Mouse (Mus musculus): Measurements from ENCODE around the gene Dennd2c.

Gene Dennd2c

DNA sequence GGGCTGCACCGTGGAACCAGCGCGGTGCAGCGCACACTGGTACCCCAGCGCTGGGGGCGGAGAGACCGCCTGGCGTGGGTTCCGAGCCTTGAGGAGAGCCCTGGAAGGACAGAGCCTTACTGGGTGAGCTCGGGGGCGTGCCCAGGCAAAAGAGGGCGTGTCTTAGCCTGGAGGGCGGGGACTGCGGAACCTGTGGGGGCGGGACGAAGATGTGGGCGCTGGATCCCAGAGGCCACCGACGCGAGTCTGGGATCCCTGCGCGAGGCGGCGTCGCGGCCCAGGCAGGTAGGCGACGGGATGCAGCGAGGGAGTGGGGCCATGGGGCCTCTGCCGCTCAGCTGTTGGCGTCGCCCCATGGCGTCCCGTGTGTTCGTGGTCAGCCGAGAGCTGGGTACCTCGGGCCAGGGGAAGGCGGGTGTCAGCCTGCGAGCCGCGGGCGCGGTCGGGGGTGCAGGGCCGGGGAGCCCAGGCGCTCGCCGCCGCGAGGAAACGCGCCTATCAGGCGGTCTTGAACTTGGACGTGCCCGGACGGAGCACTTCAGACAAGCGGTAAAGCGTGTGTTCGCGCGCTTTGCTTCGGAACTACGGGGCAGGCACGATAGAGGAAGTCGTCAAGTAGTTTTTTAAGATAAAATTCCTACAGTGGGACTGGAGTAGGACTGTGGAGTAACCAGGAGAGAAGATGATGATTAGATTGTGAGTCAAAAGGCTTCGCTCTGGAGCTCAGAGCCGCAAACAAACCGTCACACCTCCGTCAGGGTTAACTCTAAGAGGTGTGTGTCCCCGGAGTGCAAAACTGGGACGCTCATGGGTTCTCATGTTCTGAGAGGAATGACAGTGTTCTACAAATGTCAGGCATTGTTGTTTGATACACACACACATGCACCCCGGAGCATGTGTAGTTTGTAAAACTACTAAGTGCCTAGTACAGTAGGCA is at the start of gene Dennd2c:
Dennd2c (plus strand) TSS at position 151 of the 937 bp plus-strand sequence.
- DNase-seq (ENCODE audit: low spot score): peak; percentile 91

DNA sequence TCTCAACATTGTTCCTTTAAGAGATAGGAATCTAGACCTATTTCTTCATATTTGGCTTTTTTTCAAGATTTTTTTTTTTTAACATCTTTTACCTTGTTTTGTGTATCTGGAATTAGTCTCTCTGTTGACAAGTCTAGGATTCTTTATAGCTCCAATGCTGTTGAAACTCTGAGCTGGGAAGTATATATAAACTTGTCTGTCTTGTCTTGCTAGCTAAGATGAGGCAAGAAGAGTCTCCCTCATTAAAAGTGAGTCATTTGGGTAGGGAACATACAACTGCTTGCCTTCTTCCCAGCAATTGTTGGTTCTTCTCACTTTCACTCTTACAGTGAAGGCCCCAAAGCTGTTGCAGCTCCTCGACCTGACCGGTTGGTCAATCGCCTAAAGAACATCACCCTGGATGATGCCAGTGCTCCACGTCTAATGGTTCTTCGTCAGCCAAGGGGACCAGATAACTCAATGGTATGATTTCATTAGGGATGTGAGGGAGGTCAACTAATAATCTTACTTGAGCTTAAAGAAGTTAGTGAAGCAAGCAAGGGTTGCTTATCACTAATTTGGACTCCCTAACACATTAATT is 46.3 kb upstream of the Dennd2c start:
- no peak for DNase-seq (ENCODE audit: low spot score)

DNA sequence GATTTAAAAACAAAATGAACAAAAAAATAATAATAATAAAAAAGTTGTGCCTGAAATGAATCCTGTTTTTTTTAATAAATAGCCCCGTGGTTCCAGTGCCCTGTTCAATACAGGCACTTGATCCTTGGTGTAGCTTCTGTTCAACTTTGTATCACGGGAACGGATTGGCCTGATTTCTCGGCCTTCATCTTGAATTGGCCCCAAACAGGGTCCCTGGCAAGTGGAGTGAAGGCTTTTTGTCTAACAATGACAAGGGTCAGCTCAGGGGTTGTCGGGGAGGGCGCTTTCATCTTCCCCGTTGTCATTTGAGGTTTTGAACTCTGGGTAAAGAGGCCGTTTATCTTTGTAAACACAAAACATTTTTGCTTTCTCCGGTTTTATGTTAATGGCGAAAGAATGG is 44.7 kb upstream of the Dennd2c start:
- DNase-seq (ENCODE audit: low spot score): no peak

DNA sequence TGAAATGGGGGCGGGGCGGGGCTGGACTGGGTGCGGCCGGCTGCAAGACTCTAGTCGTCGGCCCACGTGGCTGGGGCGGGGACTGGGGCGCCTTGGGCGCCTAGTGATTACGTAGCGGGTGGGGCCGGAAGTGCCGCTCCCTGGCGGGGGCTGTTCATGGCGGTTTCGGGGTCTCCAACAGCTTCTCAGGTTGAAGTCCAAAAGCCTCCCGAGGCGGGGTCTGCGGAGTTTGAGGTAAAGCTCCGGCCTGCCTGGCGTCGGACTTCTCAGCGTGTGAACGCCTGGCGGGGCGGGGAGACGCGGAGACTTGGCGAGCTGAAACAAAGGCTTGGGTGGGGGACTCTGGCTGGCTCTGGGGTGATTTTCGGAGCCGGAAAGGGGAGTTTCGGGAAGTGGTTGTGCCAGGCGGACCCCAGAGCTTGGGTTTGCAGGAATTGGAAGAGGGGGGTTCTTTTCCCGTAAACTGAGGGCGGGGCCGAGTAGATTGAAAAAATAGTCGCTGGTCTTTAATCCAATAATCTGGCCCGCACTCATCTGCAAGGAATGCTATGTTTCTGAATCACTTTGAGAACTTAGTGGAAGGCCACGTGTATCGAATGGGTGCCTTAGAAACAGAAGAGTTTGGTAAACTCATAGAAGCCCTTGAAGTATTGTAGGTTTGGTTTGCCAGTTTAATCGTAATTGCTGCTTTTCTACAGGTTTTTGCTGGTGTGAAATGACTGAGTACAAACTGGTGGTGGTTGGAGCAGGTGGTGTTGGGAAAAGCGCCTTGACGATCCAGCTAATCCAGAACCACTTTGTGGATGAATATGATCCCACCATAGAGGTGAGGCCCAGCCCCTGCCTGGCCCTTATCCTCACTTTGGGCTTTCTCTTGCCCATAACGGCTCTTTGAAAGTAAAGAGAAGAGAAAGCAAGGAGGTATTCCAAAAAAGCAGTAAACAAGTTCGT is 43.9 kb upstream of the Dennd2c start, which contains the start of gene Nras:
Nras (plus strand) TSS at position 79 of the 951 bp plus-strand sequence.
- DNase-seq (ENCODE audit: low spot score): peak; percentile 97

DNA sequence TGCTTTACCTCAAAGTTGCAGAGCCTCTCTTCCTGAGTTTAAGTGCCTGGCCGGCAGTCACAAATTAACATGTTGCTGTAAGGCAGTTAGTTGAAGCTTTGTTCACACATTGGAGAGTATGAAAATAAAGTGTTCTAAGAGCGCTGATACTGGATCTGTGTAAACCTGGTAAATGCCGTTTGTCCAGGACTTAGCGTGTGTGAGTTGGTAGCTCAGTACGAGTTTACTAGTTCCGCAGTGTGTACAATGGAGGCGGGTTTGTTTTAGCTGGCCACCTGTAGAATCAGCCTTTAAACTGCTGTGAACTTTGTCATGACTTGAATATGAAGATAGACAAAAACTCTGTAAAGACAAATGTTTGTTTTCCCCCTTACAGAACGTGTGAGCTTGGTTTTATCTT is 35.5 kb upstream of the Dennd2c start:
- DNase-seq (ENCODE audit: low spot score): no peak

DNA sequence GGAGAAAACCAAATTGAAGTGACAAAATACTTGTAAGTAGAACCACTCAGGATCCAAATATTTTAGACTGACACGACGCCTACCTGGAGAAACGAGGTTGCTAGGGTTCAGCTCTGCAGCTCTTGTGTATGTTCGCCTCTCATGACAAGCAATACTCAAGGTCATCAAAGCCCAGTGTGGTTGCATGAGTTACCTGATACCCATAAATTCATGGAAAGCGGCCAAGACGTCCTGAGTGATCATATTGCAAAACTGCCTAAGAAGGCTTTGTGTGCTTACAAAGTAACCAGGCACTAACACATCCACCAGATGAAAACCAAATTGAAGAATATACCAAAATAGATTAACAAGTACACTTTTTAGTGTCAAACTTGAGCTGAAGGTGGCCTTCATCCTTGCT is 33.4 kb upstream of the Dennd2c start:
- no peak for DNase-seq (ENCODE audit: low spot score)

DNA sequence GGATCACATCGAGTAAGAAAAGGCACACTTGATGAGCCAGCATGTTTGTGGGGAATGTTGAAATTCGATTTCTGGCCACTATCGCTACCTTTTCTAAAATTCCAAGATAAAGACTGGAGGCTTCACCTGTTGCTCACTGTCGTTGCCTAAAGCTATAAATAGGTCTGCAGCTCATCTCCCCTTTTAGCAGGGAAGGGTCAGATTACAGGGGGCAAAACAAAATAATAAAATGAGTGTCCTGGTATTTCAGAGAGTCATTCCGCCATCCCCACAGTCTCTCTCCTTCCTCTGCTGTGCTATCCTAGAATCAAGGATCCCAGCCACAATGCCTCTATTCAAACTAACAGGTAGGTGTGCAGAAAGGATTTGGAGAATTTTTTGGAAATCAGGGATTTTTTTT is 28.6 kb upstream of the Dennd2c start, which contains the start of gene Ampd1:
Ampd1 (plus strand) TSS at position 244 of the 400 bp plus-strand sequence.
- DNase-seq (ENCODE audit: low spot score): no peak

DNA sequence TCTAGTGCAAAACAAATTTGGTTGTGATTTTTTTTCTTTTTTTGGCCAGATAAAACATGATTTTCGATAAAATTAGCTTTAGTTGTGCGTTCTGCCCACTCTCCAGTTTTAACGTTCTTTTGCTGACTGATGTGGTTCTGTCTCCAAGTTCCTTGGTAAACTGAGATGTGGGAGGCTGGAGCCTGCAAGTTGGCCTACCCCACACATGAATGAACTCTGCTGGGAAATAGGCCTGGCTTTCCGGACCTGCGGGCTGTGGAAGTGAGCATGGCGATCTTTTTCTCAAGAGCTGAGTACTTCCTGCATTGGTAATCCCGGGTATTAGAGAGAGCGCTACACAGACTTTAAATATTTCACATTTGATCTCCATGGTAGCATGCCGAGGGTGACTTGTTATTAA is 26.5 kb upstream of the Dennd2c start:
- DNase-seq (ENCODE audit: low spot score): no peak

DNA sequence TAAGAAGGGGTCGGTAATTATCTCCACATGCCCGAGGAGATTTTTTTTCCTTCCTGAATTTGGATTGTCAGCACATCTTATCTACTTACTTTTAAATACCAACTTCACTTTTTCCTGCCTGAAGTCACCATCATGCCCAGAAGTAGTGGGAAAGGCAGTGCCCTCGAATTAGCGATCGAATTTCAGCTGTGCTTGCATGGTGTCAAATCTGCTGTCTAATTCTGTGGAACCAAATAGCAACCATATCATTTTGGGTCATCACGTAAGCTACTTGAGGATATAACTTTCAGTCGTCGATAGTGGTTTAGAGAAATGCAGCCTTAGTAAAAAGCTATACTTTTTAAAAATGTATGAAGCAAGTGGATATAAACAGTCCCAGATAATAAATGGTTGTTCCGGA is 25.9 kb upstream of the Dennd2c start:
- DNase-seq (ENCODE audit: low spot score): no peak

DNA sequence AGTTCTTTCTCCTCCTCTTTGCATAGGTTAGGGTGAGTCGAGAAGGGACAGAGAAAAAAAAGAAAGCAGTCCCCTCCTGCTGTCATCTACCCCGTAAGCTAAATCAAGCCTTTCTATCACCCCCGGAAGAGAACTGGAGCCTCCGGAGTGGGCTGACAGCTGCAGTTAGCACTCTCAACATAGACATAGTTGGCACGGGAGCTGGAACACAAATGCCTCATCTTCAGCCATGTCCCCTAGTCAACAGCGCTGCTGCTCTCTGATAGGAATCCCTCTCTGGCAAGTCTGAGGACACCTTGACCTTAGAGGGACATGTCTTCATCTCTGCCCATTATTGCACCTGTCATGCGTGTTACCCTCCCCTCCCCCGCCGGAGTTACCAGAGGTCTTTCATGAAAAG is 23.1 kb upstream of the Dennd2c start:
- no peak for DNase-seq (ENCODE audit: low spot score)

DNA sequence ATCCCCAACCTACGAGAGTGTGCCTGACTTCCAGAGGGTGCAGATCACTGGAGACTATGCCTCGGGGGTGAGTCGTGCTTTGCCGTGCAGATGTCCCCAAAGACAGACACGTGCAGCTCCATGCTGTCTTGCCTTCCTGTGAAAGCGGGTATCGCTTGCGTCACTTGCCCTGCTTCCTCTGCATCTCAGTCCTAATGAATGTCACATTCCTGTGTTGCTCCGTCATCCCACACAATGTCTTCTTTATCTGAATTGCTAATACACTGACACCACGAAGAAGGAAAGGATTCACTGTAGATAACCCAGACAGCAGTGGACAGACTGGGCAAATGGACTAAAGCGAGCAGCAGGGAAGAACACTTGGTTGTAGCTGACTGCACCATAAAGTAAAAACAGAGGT is 21.4 kb upstream of the Dennd2c start:
- no peak for DNase-seq (ENCODE audit: low spot score)

DNA sequence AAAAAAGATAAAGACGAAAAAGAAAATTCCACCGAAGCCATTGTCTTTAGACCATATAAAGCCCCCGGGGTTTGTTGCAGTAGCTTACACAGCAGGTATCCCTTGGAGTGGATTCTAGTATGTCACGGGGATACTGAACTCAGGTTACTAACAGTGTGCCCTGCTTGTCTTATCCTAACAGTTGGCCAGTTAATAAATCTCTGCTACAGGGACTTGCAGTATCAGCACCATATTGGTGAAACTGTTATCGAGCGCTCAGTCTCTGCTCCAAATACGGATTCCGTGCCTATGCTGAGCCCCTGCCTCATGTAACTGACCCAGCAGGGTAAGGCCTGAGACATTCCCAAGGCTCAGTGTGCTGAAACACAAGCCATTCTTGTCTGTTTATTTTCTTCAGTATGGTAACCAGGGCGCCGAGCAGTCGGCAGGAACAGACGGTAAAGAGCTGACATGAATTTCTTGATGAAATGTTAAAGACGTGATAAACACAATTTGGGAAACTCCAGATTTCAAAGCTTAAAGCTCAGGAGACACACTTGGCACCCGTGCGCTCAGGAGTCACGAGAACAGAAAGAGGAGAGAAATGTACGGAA is 20.4 kb upstream of the Dennd2c start:
- DNase-seq (ENCODE audit: low spot score): no peak

DNA sequence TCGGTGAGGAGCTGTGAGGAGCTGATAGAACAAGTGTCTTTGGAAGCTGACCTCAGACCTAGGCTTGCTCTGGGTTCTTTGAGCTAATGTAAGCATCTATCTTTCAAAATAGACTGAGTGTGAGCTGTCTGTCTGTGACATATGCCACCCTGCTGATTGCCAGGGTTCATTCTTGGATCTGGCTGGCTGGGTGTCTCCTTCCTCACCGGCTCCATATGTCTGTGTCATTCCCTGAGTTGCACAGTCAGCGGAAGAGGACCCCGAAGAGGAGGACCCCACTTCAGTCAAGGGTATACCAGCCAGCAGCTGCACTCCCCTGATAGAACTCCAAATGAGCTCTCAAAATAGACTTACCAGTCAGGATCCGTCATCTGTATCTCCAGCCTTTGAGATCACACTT is 19.6 kb upstream of the Dennd2c start:
- no peak for DNase-seq (ENCODE audit: low spot score)

DNA sequence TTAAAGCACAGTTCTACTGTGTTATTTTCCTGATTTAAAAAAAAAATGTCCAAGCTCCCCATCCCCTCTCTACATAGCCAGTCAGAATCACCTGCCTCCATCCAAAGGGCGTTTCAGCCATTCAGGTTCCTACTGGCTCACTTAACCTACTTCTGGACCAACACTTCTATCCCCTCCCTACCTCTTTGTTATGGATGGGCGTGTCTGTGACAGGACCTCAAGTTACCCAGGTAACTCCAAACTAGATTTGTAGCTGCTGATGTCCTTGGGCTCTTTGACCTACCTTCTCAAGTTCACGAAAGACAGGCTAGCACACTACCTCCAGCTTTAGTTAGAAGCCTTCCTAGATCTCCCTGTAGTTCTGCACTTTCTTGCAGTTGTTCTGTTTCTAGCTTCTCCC is 16.4 kb upstream of the Dennd2c start:
- no peak for DNase-seq (ENCODE audit: low spot score)

DNA sequence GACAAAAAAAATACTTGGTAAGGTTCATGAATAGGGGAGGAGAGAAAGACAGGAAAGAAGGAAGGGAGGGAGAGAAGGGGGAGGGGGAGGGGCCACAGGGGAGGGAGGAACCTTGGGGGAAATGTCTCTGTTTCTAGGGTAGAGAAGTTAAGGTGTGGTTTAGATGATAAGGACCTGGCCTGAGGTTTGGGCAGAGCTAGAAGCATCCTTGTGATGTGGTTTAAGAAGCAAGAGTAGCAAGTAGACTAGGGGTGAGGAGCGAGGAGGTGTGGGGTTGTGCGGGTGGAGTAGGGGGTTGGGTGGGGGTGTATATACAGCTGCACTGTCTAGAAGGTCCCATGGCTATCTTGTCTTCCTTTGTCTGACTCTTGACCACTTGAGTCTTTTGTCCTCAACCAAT is 10.7 kb upstream of the Dennd2c start:
- no peak for DNase-seq (ENCODE audit: low spot score)

DNA sequence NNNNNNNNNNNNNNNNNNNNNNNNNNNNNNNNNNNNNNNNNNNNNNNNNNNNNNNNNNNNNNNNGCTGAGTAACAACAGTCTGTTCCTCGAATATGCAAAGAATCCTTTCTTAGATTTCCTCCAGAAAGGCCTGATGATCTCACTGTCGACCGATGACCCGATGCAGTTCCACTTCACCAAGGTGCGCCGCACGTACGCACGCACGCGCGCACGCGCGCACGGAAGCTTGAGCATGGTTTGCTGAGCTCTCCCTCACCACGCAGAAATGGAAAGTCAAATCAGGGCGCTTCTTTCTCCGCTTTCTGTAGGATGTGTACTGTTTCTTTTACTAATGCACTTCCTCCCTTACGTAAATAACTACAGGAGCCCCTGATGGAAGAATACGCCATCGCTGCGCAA is 3.7 kb upstream of the Dennd2c start:
- DNase-seq (ENCODE audit: low spot score): no peak

DNA sequence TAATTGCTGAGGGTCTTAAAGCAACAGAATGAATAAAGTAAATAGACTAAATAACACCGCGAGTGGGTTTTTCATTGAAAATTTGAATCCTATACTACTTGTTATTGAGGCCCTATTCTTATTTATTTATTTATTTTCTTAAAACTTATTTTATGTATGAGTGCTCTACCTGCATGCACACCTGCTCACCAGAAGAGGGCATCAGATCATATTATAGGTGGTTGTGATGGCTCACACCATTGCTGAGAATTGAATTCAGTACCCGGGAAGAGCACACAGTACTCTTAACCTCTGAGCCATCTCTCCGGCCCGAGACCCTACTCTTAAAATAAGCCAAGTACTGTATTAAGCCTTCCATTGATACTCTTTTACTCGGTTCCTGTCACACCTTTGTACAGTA is 2.7 kb upstream of the Dennd2c start:
- no peak for DNase-seq (ENCODE audit: low spot score)

DNA sequence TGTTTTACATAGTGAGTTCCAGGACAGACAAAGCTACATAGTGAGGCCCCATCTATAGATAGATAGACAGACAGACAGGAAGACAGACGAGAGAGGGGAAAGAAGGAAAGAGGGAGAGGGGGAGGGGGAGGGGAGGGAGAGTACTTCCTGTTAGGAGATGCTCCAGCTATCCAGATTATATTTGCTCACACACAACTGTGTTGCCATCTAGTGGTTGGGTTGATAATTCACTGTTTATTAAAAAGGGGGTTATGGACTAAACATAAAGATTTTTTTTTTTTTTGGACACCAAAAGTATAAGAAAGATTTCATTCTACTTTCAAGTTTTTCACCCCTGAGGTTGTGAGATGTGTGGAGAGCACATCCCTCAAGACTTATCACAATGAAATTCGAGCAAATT is 1.7 kb upstream of the Dennd2c start:
- DNase-seq (ENCODE audit: low spot score): peak; percentile 18

DNA sequence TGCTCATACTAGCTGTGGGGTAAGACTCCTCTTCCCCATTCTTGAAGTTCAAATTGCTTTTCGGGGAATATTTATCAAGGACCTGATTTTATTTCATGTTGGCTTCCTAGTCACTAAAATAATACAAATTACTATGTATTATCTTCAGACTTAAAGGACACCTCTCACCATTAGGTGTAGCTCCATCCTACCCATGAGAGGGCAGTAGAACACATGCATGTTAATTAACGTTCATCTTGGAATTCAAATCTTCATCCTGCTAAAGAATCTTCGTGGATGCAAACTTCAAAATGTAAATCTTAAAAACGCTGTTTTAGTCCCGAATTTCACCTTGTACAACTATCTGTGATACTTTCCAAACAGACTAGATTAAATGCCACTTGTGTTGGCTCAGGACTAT is 1.2 kb upstream of the Dennd2c start:
- DNase-seq (ENCODE audit: low spot score): no peak

DNA sequence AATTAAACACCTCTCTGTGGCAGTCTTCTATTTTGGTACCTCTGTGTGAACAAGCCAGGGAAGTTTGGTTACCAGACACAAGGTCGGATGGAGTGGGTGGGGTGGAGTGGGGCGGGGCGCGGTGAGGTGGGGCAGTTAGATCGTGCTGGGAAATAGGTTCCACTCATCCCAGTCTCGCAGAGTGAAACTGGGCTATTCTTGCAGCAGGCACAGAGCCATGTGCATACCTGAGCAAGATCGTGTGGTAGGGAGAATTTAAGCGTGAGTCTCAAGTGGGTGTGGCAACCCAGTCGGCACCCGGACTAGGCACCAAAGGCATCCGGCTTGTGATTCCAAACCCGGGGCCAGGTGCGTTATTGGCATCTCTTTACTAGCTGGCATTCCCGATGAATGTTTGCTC is 495 bp upstream of the Dennd2c start:
- no peak for DNase-seq (ENCODE audit: low spot score)

DNA sequence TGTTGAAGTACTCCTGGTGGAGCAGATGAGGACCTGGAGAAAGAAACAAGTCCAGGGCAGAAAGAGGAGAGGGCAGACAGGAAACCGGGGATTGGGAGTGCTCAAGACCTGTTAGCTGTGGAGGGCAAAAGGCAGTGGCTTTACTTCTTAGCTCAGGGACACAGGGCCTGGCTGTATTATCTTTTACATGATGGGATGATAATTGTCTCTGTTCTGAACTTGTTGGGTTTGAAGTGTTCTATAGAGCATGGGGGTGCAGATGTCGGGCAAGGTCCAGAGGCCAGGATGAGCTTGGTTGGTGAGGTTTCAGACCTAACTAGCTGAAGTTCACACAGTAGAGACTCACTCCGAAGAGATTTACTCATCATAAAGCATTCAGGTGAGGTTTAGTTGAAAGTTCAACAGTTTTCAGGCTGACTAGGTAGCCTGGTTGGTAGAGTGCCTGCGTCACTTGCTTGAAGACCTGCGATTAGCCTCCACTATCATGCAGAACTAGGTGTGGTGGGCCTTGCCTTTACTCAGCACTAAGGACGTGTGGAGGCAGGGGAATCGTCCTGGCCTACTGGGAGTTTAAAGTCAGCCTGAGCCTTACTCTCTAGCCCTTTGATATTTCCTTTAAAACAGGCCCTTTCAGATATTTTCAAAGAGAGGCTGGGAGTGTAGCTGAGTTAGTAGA is 5.3 kb downstream of the Dennd2c start:
- DNase-seq (ENCODE audit: low spot score): no peak
